Comparison of ENCODE assay signal across 8 mouse cellular contexts in the genomic region with DNA sequence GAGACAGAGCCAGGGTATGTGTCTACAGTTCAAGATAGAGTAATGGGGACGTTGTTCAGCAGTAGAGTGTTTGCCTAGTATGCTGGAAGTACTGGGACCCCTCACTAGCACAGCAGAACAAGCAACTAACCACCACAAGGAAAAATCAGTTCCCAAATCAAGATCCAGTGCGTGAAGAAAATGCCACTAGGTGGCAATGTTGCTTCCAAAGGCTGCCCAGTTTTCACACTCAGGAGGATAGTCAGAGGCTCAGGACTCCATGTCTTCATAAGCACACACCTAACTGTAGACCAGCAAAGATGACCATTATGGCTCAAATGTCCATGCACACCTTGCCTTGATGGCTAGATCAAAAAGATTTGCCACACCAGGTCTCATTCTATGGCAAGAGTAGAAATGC.
DNase-seq lines count a peak whose midpoint lies in the region; ATAC-seq and TF ChIP-seq lines count a peak whose summit lies in the region.

No protein-coding gene starts in this region.

- H3K36me3 ChIP-seq in forebrain, embryonic 11.5 days (ENCODE audit: control insufficient read depth, insufficient read depth, low read length), result no peaks in the 10 kb centered on the region
- H3K36me3 ChIP-seq in forebrain, embryonic 12.5 days (replicated peaks), result peaks cover 10% of the 10 kb centered on the region
- H3K36me3 ChIP-seq in liver, postnatal 0 days (replicated peaks; ENCODE audit: insufficient read depth, low read length), result no peaks in the 10 kb centered on the region
- H3K36me3 ChIP-seq in liver, embryonic 12.5 days, result no peaks in the 10 kb centered on the region

- no peak overlapping the region for H3K4me3 ChIP-seq in forebrain, embryonic 11.5 days (ENCODE audit: low read depth, low read length)
- no peak overlapping the region for H3K4me3 ChIP-seq in forebrain, embryonic 12.5 days (replicated peaks)
- H3K4me3 ChIP-seq in liver, postnatal 0 days (ENCODE audit: low read depth, low read length), result no peak overlapping the region
- no peak overlapping the region for H3K4me3 ChIP-seq in liver, embryonic 12.5 days

- ATAC-seq in forebrain, embryonic 11.5 days (replicated peaks; ENCODE audit: low FRiP score), result no peak
- no peak for ATAC-seq in forebrain, embryonic 12.5 days (ENCODE audit: low FRiP score)
- ATAC-seq in liver, postnatal 0 days, result no peak
- ATAC-seq in liver, embryonic 12.5 days, result no peak
- no peak for ATAC-seq in inflammation-experienced regulatory T-cells, adult 6 months

- H3K27me3 ChIP-seq in forebrain, embryonic 11.5 days (ENCODE audit: control insufficient read depth, insufficient read depth, low read length), result no peaks in the 10 kb centered on the region
- H3K27me3 ChIP-seq in forebrain, embryonic 12.5 days, result no peaks in the 10 kb centered on the region
- H3K27me3 ChIP-seq in liver, postnatal 0 days (ENCODE audit: insufficient read depth, low read length), result no peaks in the 10 kb centered on the region
- H3K27me3 ChIP-seq in liver, embryonic 12.5 days (replicated peaks), result peaks cover 15% of the 10 kb centered on the region; the same call in 1 of the 2 replicates

- no peak for TF ChIP-seq EP300 in liver, postnatal 0 days (IDR thresholded peaks at IDR 0.05; ENCODE audit: low read depth)

- no peaks in the 10 kb centered on the region for H3K4me1 ChIP-seq in forebrain, embryonic 11.5 days (replicated peaks; ENCODE audit: control insufficient read depth, insufficient read depth, low read length)
- no peaks in the 10 kb centered on the region; the same call in 1 of the 2 replicates for H3K4me1 ChIP-seq in forebrain, embryonic 12.5 days
- H3K4me1 ChIP-seq in liver, postnatal 0 days (ENCODE audit: insufficient read depth), result no peaks in the 10 kb centered on the region
- H3K4me1 ChIP-seq in liver, embryonic 12.5 days, result no peaks in the 10 kb centered on the region

- peak; percentile 64 for TF ChIP-seq CTCF in liver, postnatal 0 days (IDR thresholded peaks at IDR 0.05; ENCODE audit: low read depth)

- peak; percentile 57 for DNase-seq in forebrain, embryonic 11.5 days (ENCODE audit: low spot score)
- no peak for DNase-seq in liver, postnatal 0 days
- DNase-seq in cerebellum, postnatal 36 days, result peak; percentile 15 to 22
- DNase-seq in lung, postnatal 36 days, result peak; percentile 51
- DNase-seq in ovary, postnatal 14 days (ENCODE audit: low spot score), result no peak

- no peak overlapping the region for H3K9ac ChIP-seq in forebrain, embryonic 11.5 days (ENCODE audit: low read length)
- no peak overlapping the region for H3K9ac ChIP-seq in forebrain, embryonic 12.5 days
- no peak overlapping the region for H3K9ac ChIP-seq in liver, postnatal 0 days (replicated peaks)
- H3K9ac ChIP-seq in liver, embryonic 12.5 days, result no peak overlapping the region

- no peak overlapping the region for H3K4me2 ChIP-seq in forebrain, embryonic 11.5 days (ENCODE audit: low read depth, low read length, severe bottlenecking)
- no peak overlapping the region for H3K4me2 ChIP-seq in forebrain, embryonic 12.5 days
- H3K4me2 ChIP-seq in liver, postnatal 0 days (ENCODE audit: low read depth, low read length), result no peak overlapping the region
- no peak overlapping the region for H3K4me2 ChIP-seq in liver, embryonic 12.5 days

- H3K9me3 ChIP-seq in forebrain, embryonic 11.5 days (ENCODE audit: control insufficient read depth, low read length), result no peaks in the 10 kb centered on the region
- no peaks in the 10 kb centered on the region for H3K9me3 ChIP-seq in forebrain, embryonic 12.5 days
- no peaks in the 10 kb centered on the region for H3K9me3 ChIP-seq in liver, postnatal 0 days (ENCODE audit: low read length)
- H3K9me3 ChIP-seq in liver, embryonic 12.5 days (replicated peaks), result no peaks in the 10 kb centered on the region

- H3K27ac ChIP-seq in forebrain, embryonic 11.5 days (ENCODE audit: low read depth, low read length), result no peak overlapping the region
- no peak overlapping the region for H3K27ac ChIP-seq in forebrain, embryonic 12.5 days
- no peak overlapping the region for H3K27ac ChIP-seq in liver, postnatal 0 days (ENCODE audit: low read depth)
- H3K27ac ChIP-seq in liver, embryonic 12.5 days, result no peak overlapping the region

- 16% methylated on average over 2 of the region's 2 CpGs for WGBS in forebrain, embryonic 11.5 days
- WGBS in forebrain, embryonic 12.5 days, result 21% methylated on average over 2 of the region's 2 CpGs
- 17% methylated on average over 2 of the region's 2 CpGs for WGBS in liver, postnatal 0 days (ENCODE audit: insufficient replicate concordance)
- 13% methylated on average over 2 of the region's 2 CpGs for WGBS in liver, embryonic 12.5 days (ENCODE audit: insufficient replicate concordance)

Comparison
In these comparisons a context has a peak if more than half of its experiments do, and no peak if none do; other contexts are left out.
1. DNase-seq: peak in forebrain, embryonic 11.5 days (single experiment), cerebellum, postnatal 36 days (2 of 2) and lung, postnatal 36 days (single experiment); none in liver, postnatal 0 days (single experiment) and ovary, postnatal 14 days (single experiment).